Mouse (Mus musculus) MEL (cell line): ENCODE results near the gene 4930524J08Rik.

Source experiments
- CHD1 ChIP-seq: IDR thresholded peaks from 2 replicates; pipeline ENCODE4 v1.6.1; 2012; ENCODE audit warnings: low read depth, mild to moderate bottlenecking, inconsistent platforms, low read length, improper control_type of control experiment
- CTCF ChIP-seq, 3 experiments: IDR thresholded peaks in 2 of 3; conservative IDR thresholded peaks in 1 of 3; 2 replicates each; pipeline ENCODE4 v1.5.1; 2011 to 2012; ENCODE audit warnings: low read length in 3 of 3, low read depth in 2 of 3, mild to moderate bottlenecking in 2 of 3, improper control_type of control experiment in 1 of 3, inconsistent platforms in 1 of 3, mixed read lengths in 1 of 3, moderate library complexity in 1 of 3; ENCODE audit not compliant: control insufficient read depth in 1 of 3, insufficient read depth in 1 of 3, poor library complexity in 1 of 3, severe bottlenecking in 1 of 3
- HCFC1 ChIP-seq: IDR thresholded peaks from 2 replicates; pipeline ENCODE4 v1.6.1; 2012; ENCODE audit warnings: low read depth, mild to moderate bottlenecking, inconsistent platforms, low read length, improper control_type of control experiment, moderate library complexity
- JUND ChIP-seq: IDR thresholded peaks from 2 replicates; pipeline ENCODE4 v1.6.1; 2011; ENCODE audit warnings: low read depth, mild to moderate bottlenecking, improper control_type of control experiment, low read length
- MAX ChIP-seq: IDR thresholded peaks from 2 replicates; pipeline ENCODE4 v1.6.1; 2011; ENCODE audit warnings: low read length, improper control_type of control experiment
- MYC ChIP-seq: IDR thresholded peaks from 2 replicates; pipeline ENCODE4 v1.6.1; 2011; ENCODE audit warnings: low read depth, mild to moderate bottlenecking, low read length, improper control_type of control experiment, moderate library complexity
- NRF1 ChIP-seq: IDR thresholded peaks from 2 replicates; pipeline ENCODE4 v1.6.1; 2014; ENCODE audit warnings: low read depth, mild to moderate bottlenecking, inconsistent platforms, low read length, improper control_type of control experiment, moderate library complexity; ENCODE audit not compliant: poor library complexity, insufficient read depth, severe bottlenecking
- POLR2A ChIP-seq, 2 experiments: IDR thresholded peaks; 2 replicates each; pipeline ENCODE4 v1.6.1; 2011 to 2012; ENCODE audit warnings: low read length in 2 of 2, mild to moderate bottlenecking in 2 of 2, control low read depth in 1 of 2, improper control_type of control experiment in 1 of 2, low read depth in 1 of 2, moderate library complexity in 1 of 2; ENCODE audit not compliant: control insufficient read depth in 1 of 2, insufficient read depth in 1 of 2, poor library complexity in 1 of 2
- POLR2AphosphoS5 ChIP-seq: IDR thresholded peaks from 2 replicates; pipeline ENCODE4 v1.6.1; 2012; ENCODE audit warnings: low read depth, borderline replicate concordance, mild to moderate bottlenecking, inconsistent platforms, low read length, moderate library complexity, mixed read lengths
- SMC3 ChIP-seq: IDR thresholded peaks from 2 replicates; pipeline ENCODE4 v1.6.1; 2011; ENCODE audit warnings: low read depth, low read length, improper control_type of control experiment
- TBP ChIP-seq: IDR thresholded peaks from 2 replicates; pipeline ENCODE4 v1.8.0; 2011; ENCODE audit warnings: low read depth, low read length, improper control_type of control experiment
- TCF12 ChIP-seq: IDR thresholded peaks from 2 replicates; pipeline ENCODE4 v1.6.1; 2014; ENCODE audit warnings: low read depth, mild to moderate bottlenecking, inconsistent platforms, low read length, improper control_type of control experiment, moderate library complexity
- USF1 ChIP-seq: IDR thresholded peaks from 2 replicates; pipeline ENCODE4 v1.6.1; 2014; ENCODE audit warnings: low read depth, mild to moderate bottlenecking, inconsistent platforms, low read length, improper control_type of control experiment, moderate library complexity
- ZNF384 ChIP-seq: IDR thresholded peaks from 2 replicates; pipeline ENCODE4 v1.6.1; 2012; ENCODE audit warnings: low read depth, mild to moderate bottlenecking, inconsistent platforms, low read length, improper control_type of control experiment

GRCm38 (mm10) chr5:99983452-99984061 lies 4.7 kb downstream of the 4930524J08Rik start:
- TF ChIP-seq CTCF (IDR thresholded peaks at IDR 0.05 in 2 of 3, conservative IDR thresholded peaks at IDR 0.05 in 1 of 3; ENCODE audit: control insufficient read depth in 1 of 3, insufficient read depth in 1 of 3, low read depth in 2 of 3, low read length in 3 of 3, poor library complexity in 1 of 3, severe bottlenecking in 1 of 3) (no peak), TCF12 (no peak), POLR2A (IDR thresholded peaks at IDR 0.05; ENCODE audit: control insufficient read depth in 1 of 2, insufficient read depth in 1 of 2, low read depth in 1 of 2, low read length in 2 of 2, poor library complexity in 1 of 2) (peak in 1 of 2 experiments; percentile 55; a peak in 2 of 4 replicates), TBP (peak; percentile 37; the same call in 1 of the 2 replicates), NRF1 (no peak), JUND (no peak), SMC3 (no peak), POLR2AphosphoS5 (no peak), CHD1 (no peak), MYC (peak; percentile 67; the same call in 1 of the 2 replicates), HCFC1 (peak; percentile 62; the same call in 1 of the 2 replicates), MAX (no peak; the same call in 1 of the 2 replicates), ZNF384 (no peak), USF1 (no peak)
